Mouse (Mus musculus): ENCODE data around the gene Galnt3. TPM values are rescaled to one million over a fixed set of nuclear protein-coding genes. Genes with fewer than 3 reads are reported as not detected.

Galnt3 gene
- polyA plus RNA-seq, 1 experiment from 2014 or later = 11.3 TPM

- ATAC-seq = no peak
- DNase-seq (ENCODE audit: low spot score) = no peak
Observed at GRCm38 (mm10) chr2:66069454-66069853, 55.3 kb downstream of the Galnt3 start.

GRCm38 (mm10) chr2:66063291-66063690 lies 61.5 kb downstream of the Galnt3 start:
- no peak overlapping the region for H3K4me3 ChIP-seq (ENCODE audit: low read depth, low read length)
- TF ChIP-seq CTCF (IDR thresholded peaks at IDR 0.05) = no peak
- no peak for TF ChIP-seq EP300 (IDR thresholded peaks at IDR 0.05)
- no peaks in the 10 kb centered on the region for H3K9me3 ChIP-seq (ENCODE audit: low read length)
- WGBS = 87% methylated on average over 10 of the region's 10 CpGs
- no peak overlapping the region for H3K27ac ChIP-seq (ENCODE audit: low read length)
- H3K4me2 ChIP-seq (replicated peaks; ENCODE audit: low read depth, low read length) = no peak overlapping the region
- DNase-seq (ENCODE audit: low spot score) (no peak), ATAC-seq (no peak)
- no peaks in the 10 kb centered on the region for H3K27me3 ChIP-seq (replicated peaks; ENCODE audit: insufficient read depth, low read length)
- no peak overlapping the region for H3K9ac ChIP-seq (replicated peaks; ENCODE audit: low read depth)
- no peaks in the 10 kb centered on the region for H3K4me1 ChIP-seq (ENCODE audit: insufficient read depth, low read depth, low read length)
- H3K36me3 ChIP-seq (ENCODE audit: insufficient read depth, low read length) = no peaks in the 10 kb centered on the region

More at GRCm38 (mm10) chr2:66069454-66069853, 55.3 kb downstream of the Galnt3 start:
- Histone ChIP-seq H3K36me3 (ENCODE audit: insufficient read depth, low read length) (no peaks in the 10 kb centered on the region), H3K4me3 (ENCODE audit: low read depth, low read length) (no peak overlapping the region), H3K27ac (ENCODE audit: low read length) (no peak overlapping the region), H3K9ac (replicated peaks; ENCODE audit: low read depth) (no peak overlapping the region), H3K4me1 (ENCODE audit: insufficient read depth, low read depth, low read length) (no peaks in the 10 kb centered on the region), H3K9me3 (ENCODE audit: low read length) (no peaks in the 10 kb centered on the region), H3K4me2 (replicated peaks; ENCODE audit: low read depth, low read length) (no peak overlapping the region), H3K27me3 (replicated peaks; ENCODE audit: insufficient read depth, low read length) (no peaks in the 10 kb centered on the region)
- 47% methylated on average over 6 of the region's 6 CpGs for WGBS
- TF ChIP-seq CTCF (IDR thresholded peaks at IDR 0.05) = no peak
- TF ChIP-seq EP300 (IDR thresholded peaks at IDR 0.05) = no peak

- Histone ChIP-seq H3K27ac (ENCODE audit: low read length) (no peak overlapping the region), H3K4me2 (replicated peaks; ENCODE audit: low read depth, low read length) (no peak overlapping the region), H3K9ac (replicated peaks; ENCODE audit: low read depth) (no peak overlapping the region), H3K4me1 (ENCODE audit: insufficient read depth, low read depth, low read length) (no peaks in the 10 kb centered on the region), H3K27me3 (replicated peaks; ENCODE audit: insufficient read depth, low read length) (no peaks in the 10 kb centered on the region), H3K36me3 (ENCODE audit: insufficient read depth, low read length) (no peaks in the 10 kb centered on the region), H3K4me3 (ENCODE audit: low read depth, low read length) (no peak overlapping the region), H3K9me3 (ENCODE audit: low read length) (no peaks in the 10 kb centered on the region)
- DNase-seq (ENCODE audit: low spot score) (no peak), ATAC-seq (no peak)
- 85% methylated on average over 12 of the region's 12 CpGs for WGBS
- TF ChIP-seq CTCF (IDR thresholded peaks at IDR 0.05) = no peak
- no peak for TF ChIP-seq EP300 (IDR thresholded peaks at IDR 0.05)
Observed at GRCm38 (mm10) chr2:66044405-66045089, 80.2 kb downstream of the Galnt3 start.

- DNase-seq (ENCODE audit: low spot score) (no peak), ATAC-seq (no peak)
- TF ChIP-seq CTCF (IDR thresholded peaks at IDR 0.05) (no peak), EP300 (IDR thresholded peaks at IDR 0.05) (no peak)
- Histone ChIP-seq H3K4me3 (ENCODE audit: low read depth, low read length) (no peak overlapping the region), H3K9me3 (ENCODE audit: low read length) (no peaks in the 10 kb centered on the region), H3K27me3 (replicated peaks; ENCODE audit: insufficient read depth, low read length) (no peaks in the 10 kb centered on the region), H3K4me2 (replicated peaks; ENCODE audit: low read depth, low read length) (no peak overlapping the region), H3K9ac (replicated peaks; ENCODE audit: low read depth) (no peak overlapping the region), H3K4me1 (ENCODE audit: insufficient read depth, low read depth, low read length) (no peaks in the 10 kb centered on the region), H3K27ac (ENCODE audit: low read length) (no peak overlapping the region), H3K36me3 (ENCODE audit: insufficient read depth, low read length) (no peaks in the 10 kb centered on the region)
- WGBS = 67% methylated on average over 17 of the region's 17 CpGs
Observed at GRCm38 (mm10) chr2:66043441-66044404, 81.1 kb downstream of the Galnt3 start.

GRCm38 (mm10) chr2:66041917-66042419 lies 82.8 kb downstream of the Galnt3 start:
- H3K36me3 ChIP-seq (ENCODE audit: insufficient read depth, low read length) = no peaks in the 10 kb centered on the region
- peak; percentile 60 for TF ChIP-seq CTCF (IDR thresholded peaks at IDR 0.05)
- TF ChIP-seq EP300 (IDR thresholded peaks at IDR 0.05) = no peak
- no peak overlapping the region for H3K4me3 ChIP-seq (ENCODE audit: low read depth, low read length)
- ATAC-seq (no peak), DNase-seq (ENCODE audit: low spot score) (no peak)
- H3K4me1 ChIP-seq (ENCODE audit: insufficient read depth, low read depth, low read length) = no peaks in the 10 kb centered on the region
- WGBS = 72% methylated on average over 9 of the region's 9 CpGs
- H3K9ac ChIP-seq (replicated peaks; ENCODE audit: low read depth) = no peak overlapping the region
- no peaks in the 10 kb centered on the region for H3K27me3 ChIP-seq (replicated peaks; ENCODE audit: insufficient read depth, low read length)
- no peaks in the 10 kb centered on the region for H3K9me3 ChIP-seq (ENCODE audit: low read length)
- H3K27ac ChIP-seq (ENCODE audit: low read length) = no peak overlapping the region
- no peak overlapping the region for H3K4me2 ChIP-seq (replicated peaks; ENCODE audit: low read depth, low read length)

- no peak for TF ChIP-seq CTCF (IDR thresholded peaks at IDR 0.05)
- TF ChIP-seq EP300 (IDR thresholded peaks at IDR 0.05) = no peak
- Histone ChIP-seq H3K27me3 (replicated peaks; ENCODE audit: insufficient read depth, low read length) (no peaks in the 10 kb centered on the region), H3K4me1 (ENCODE audit: insufficient read depth, low read depth, low read length) (no peaks in the 10 kb centered on the region), H3K4me2 (replicated peaks; ENCODE audit: low read depth, low read length) (no peak overlapping the region), H3K36me3 (ENCODE audit: insufficient read depth, low read length) (no peaks in the 10 kb centered on the region), H3K27ac (ENCODE audit: low read length) (no peak overlapping the region), H3K9me3 (ENCODE audit: low read length) (no peaks in the 10 kb centered on the region), H3K4me3 (ENCODE audit: low read depth, low read length) (no peak overlapping the region), H3K9ac (replicated peaks; ENCODE audit: low read depth) (no peak overlapping the region)
- no peak for DNase-seq (ENCODE audit: low spot score)
- no peak for ATAC-seq
- 94% methylated on average over 21 of the region's 21 CpGs for WGBS
Observed at GRCm38 (mm10) chr2:66041203-66041916, 83.4 kb downstream of the Galnt3 start.
